Mouse (Mus musculus) stomach, embryonic 14.5 days (tissue): ENCODE measurements around the gene Inpp4b. TPM values are rescaled to one million over a fixed set of nuclear protein-coding genes. Genes with fewer than 3 reads are reported as not detected.
"Not testable (repeated sequence)": the region's sequence is repeated elsewhere in the genome, so short reads cannot be mapped to it uniquely, and the experiment has no call there.

Experiments used
- ATAC-seq: fragments of 200-750 bp; cut with Nextera tagmentation; 2 replicates; pipeline ENCODE4 v1.8.0; 2017; ENCODE audit warnings: low read depth, moderate TSS enrichment; ENCODE audit not compliant: insufficient number of reproducible peaks, insufficient read depth, low FRiP score
- H3K27ac ChIP-seq: fragments of 300-500 bp; sonication (generic); 2 replicates; pipeline ENCODE4 v1.5.1; 2014; ENCODE audit warnings: mild to moderate bottlenecking, low read length, moderate library complexity, mixed read lengths
- H3K27me3 ChIP-seq: fragments of 300-500 bp; sonication (generic); 2 replicates; pipeline ENCODE4 v1.6.1; 2014; ENCODE audit warnings: low read length, control low read depth, mixed read lengths; ENCODE audit not compliant: control insufficient read depth, insufficient read depth
- H3K36me3 ChIP-seq: fragments of 300-500 bp; sonication (generic); 2 replicates; pipeline ENCODE4 v1.6.1; 2014; ENCODE audit warnings: mild to moderate bottlenecking, control low read depth, low read length, moderate library complexity, mixed read lengths; ENCODE audit not compliant: control insufficient read depth, insufficient read depth
- H3K4me1 ChIP-seq: fragments of 300-500 bp; sonication (generic); 2 replicates; pipeline ENCODE4 v1.6.1; 2014; ENCODE audit warnings: low read length, control low read depth, mixed read lengths; ENCODE audit not compliant: control insufficient read depth, insufficient read depth
- H3K4me2 ChIP-seq: fragments of 300-500 bp; sonication (generic); replicated peaks from 2 replicates; pipeline ENCODE4 v1.6.1; 2014; ENCODE audit warnings: low read depth, low read length, control low read depth
- H3K4me3 ChIP-seq: fragments of 300-500 bp; sonication (generic); 2 replicates; pipeline ENCODE4 v1.5.1; 2014; ENCODE audit warnings: low read depth, low read length, control low read depth
- H3K9ac ChIP-seq: fragments of 300-500 bp; sonication (generic); replicated peaks from 2 replicates; pipeline ENCODE4 v1.6.1; 2014; ENCODE audit warnings: low read depth, mild to moderate bottlenecking, control low read depth, low read length, moderate library complexity, mixed read lengths
- H3K9me3 ChIP-seq: fragments of 300-500 bp; sonication (generic); 2 replicates; pipeline ENCODE4 v1.6.1; 2016; ENCODE audit warnings: low read depth, low read length, control low read depth; ENCODE audit not compliant: control insufficient read depth
- WGBS: fragments of 180-500 bp; shearing (Covaris S2); extraction: QIAGEN DNeasy Blood & Tissue Kit; methylation state at CpG from one replicate; pipeline ENCODE4 v1.1.7; 2014; 5-methylcytosine and 5-hydroxymethylcytosine counted together
- polyA plus RNA-seq: library from polyadenylated mRNA; unstranded; fragments of >200 nt; fragmentation: Nextera tagmentation; extraction: Ambion mirVana; gene quantifications from 2 replicates; pipeline ENCODE4 v1.2.1, GENCODE M21; 2014

The Inpp4b gene
- polyA plus RNA-seq, 1 experiment from 2014 or later, result 5.2 TPM

DNA sequence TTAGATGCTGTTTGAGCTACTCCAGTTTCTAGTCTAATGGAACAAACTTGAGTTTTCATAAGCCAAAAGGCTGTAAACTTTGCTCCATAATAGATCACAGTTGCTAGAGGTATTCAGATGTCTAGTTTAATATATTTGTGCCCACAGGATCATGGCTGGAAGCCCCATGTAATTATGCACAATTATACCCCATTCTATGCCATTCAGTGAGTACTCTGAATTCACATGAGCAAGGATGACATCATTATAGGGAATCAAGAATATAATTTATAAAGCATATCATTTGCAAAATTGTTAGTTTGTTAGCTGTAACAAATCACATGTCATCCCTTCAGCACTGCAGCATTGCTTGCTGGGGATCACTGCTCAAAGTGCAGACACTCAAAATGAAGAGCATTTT, 736.9 kb downstream of the Inpp4b start:
- H3K27me3 ChIP-seq, result no peaks in the 10 kb centered on the region
- no peak overlapping the region for H3K27ac ChIP-seq
- no peak overlapping the region for H3K4me3 ChIP-seq
- H3K4me2 ChIP-seq, result no peak overlapping the region
- H3K4me1 ChIP-seq, result no peaks in the 10 kb centered on the region
- H3K9ac ChIP-seq, result no peak overlapping the region
- H3K36me3 ChIP-seq, result no peaks in the 10 kb centered on the region
- H3K9me3 ChIP-seq, result no peaks in the 10 kb centered on the region
- no peak for ATAC-seq

DNA sequence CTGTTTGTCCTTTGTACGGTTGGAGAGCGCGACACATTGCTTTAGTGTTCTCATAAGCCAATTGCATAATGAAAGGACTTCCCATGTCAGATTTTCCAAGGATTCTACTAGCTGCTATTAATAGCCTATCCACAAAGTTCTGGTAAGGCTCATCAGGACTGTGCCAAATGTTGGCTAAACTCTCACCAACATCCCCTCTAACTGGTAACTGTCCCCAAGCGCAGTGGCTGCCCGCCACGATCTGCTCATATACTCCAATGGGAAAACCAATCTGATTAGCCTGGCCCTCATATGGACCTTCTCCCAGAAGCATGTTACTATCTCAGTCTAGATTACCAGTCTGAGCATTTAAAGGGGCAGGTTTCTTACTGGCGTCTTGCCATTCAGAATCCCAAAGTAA, 744.3 kb downstream of the Inpp4b start:
- not testable (repeated sequence) for H3K9ac ChIP-seq, H3K9me3 ChIP-seq, H3K27me3 ChIP-seq, H3K4me1 ChIP-seq, H3K4me3 ChIP-seq, H3K36me3 ChIP-seq, H3K4me2 ChIP-seq, ATAC-seq, H3K27ac ChIP-seq
- 94% methylated on average over 7 of the region's 7 CpGs for WGBS

DNA sequence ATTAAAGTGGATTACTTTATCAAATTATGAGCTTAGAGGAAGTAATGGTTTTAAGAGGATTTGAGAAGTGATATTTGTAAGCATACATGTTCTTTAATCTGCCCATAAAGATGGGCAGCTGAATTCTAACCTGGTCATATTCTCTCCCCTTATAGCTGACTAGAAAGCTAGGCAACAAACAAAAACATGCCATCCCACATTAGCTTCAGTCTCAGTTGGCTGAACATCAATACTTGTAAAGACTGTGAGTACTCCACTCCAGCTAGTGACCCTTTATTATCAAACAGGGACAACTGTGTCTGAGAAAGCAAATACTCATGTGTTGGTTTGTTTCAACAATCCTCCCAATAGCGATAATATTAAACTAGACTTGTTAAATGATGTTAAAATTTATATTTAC, 748.5 kb downstream of the Inpp4b start:
- Histone ChIP-seq H3K27ac (no peak overlapping the region), H3K9ac (no peak overlapping the region), H3K4me3 (no peak overlapping the region), H3K36me3 (no peaks in the 10 kb centered on the region), H3K27me3 (no peaks in the 10 kb centered on the region), H3K4me2 (no peak overlapping the region), H3K9me3 (no peaks in the 10 kb centered on the region), H3K4me1 (no peaks in the 10 kb centered on the region)
- 86% methylated on average over 1 of the region's 1 CpGs for WGBS
- no peak for ATAC-seq

DNA sequence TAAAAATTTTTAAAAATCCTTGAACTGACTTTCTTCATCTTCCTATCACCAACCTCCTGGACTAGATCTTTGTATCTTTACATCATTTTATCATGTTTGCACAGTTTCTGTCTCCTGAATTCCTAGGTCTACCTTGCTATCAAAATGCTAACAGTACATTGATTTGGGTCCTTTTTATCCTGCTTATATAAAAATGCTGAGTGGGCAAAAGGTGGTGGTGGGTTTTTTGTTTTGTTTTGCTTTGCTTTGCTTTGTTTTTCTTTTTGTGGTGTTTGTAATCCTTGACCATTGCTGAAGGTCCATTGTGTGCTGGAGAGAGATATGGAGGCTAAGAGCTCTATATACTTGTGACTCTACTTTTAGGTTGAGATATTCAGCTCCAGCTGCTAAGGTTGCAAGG, 750.9 kb downstream of the Inpp4b start:
- Histone ChIP-seq H3K4me2 (no peak overlapping the region), H3K9me3 (no peaks in the 10 kb centered on the region), H3K9ac (no peak overlapping the region), H3K27ac (no peak overlapping the region), H3K36me3 (no peaks in the 10 kb centered on the region), H3K4me3 (no peak overlapping the region), H3K4me1 (no peaks in the 10 kb centered on the region), H3K27me3 (no peaks in the 10 kb centered on the region)
- ATAC-seq, result no peak

DNA sequence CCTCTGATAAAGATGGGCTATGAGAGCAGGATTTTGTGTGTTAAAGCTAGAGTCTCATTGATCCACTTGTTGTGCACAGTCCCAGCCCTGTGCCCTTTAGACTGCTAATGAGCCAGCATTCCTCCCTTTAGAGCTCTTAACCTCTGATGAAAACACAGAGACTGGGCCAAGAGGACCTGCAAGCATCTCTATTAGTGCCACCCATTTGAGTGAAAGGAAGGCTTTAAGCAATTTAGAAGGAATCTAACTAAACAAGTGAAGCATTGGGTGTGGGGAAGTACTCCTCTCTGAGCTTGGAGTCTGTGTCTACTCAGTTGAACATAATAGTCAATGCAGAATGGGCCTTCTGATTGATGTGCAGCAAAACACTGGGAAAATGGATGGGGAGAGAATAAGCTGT, 762.2 kb downstream of the Inpp4b start:
- no peaks in the 10 kb centered on the region for H3K9me3 ChIP-seq
- no peak for ATAC-seq

DNA sequence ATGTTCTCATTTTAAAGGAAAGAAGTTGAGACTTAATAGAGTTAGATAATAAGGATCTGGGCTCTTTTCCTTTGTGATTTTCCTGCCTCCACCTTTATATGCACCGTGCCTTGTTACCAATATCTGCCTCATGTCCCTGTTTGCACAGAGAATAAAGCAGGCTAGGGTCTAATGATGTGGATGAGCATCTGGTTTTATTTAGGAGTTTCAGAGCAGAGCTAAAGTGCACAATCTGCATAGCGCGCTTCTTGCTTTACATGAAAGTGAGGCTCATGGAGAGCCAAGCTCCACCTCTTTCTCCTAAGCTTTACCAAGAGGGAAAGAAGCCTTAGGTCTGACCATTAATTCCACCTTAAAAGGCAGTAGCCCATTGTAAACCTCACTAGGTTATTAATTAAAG, 763.8 kb downstream of the Inpp4b start:
- no peak overlapping the region for H3K9ac ChIP-seq
- no peak overlapping the region for H3K4me2 ChIP-seq
- no peaks in the 10 kb centered on the region for H3K36me3 ChIP-seq
- H3K9me3 ChIP-seq, result no peaks in the 10 kb centered on the region
- H3K27ac ChIP-seq, result no peak overlapping the region
- WGBS, result 87% methylated on average over 3 of the region's 3 CpGs
- H3K27me3 ChIP-seq, result no peaks in the 10 kb centered on the region
- no peaks in the 10 kb centered on the region for H3K4me1 ChIP-seq
- H3K4me3 ChIP-seq, result no peak overlapping the region
- no peak for ATAC-seq

More for the DNA sequence above, 762.2 kb downstream of the Inpp4b start:
- H3K36me3 ChIP-seq, result no peaks in the 10 kb centered on the region
- H3K27me3 ChIP-seq, result no peaks in the 10 kb centered on the region
- no peak overlapping the region for H3K9ac ChIP-seq
- H3K27ac ChIP-seq, result no peak overlapping the region
- H3K4me2 ChIP-seq, result no peak overlapping the region
- H3K4me1 ChIP-seq, result no peaks in the 10 kb centered on the region
- no peak overlapping the region for H3K4me3 ChIP-seq

DNA sequence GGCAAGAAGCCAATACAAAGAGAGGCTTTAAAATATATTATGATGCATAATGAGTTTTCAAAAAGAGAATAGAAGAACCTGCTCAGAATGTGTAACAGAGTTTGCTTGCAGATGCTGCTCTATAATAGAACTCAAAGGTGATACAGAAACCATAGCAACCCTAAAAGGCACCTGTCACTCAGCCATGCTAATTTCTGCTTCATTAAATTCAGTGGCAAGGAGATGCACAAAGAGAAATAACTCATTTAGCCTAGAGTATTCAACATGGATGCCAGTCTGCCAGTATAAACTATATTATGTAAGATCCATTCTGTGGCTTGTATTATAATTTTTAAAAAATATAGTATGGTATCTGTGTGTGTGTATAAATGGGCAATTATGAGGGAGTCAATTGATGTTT, 807.9 kb downstream of the Inpp4b start:
- no peak overlapping the region for H3K9ac ChIP-seq
- H3K4me1 ChIP-seq, result no peaks in the 10 kb centered on the region
- no peaks in the 10 kb centered on the region for H3K36me3 ChIP-seq
- ATAC-seq, result no peak
- no peaks in the 10 kb centered on the region; the same call in 1 of the 2 replicates for H3K9me3 ChIP-seq
- no peak overlapping the region for H3K4me2 ChIP-seq
- no peak overlapping the region for H3K4me3 ChIP-seq
- no peak overlapping the region for H3K27ac ChIP-seq
- no peaks in the 10 kb centered on the region for H3K27me3 ChIP-seq

DNA sequence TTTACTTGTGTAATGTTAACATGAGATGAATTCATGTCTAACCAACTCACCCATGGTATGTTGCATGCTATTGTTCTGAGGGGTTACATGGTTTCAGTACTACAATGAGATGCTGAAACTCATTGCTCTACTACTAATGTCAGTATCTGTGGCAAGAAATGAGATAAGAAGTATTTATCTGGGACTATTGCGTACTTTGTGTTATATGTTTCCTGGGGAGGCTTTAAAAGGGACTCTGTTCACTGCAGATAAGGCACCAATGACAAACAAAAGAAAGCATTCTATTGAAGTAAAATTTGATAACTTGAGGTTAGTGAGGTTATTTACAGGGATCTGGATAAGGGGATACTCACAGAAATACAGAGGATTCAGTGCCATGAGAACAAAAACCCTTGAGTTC, 815.6 kb downstream of the Inpp4b start:
- no peak overlapping the region for H3K9ac ChIP-seq
- no peaks in the 10 kb centered on the region for H3K4me1 ChIP-seq
- H3K27me3 ChIP-seq, result no peaks in the 10 kb centered on the region
- WGBS, result 60% methylated on average over 1 of the region's 1 CpGs
- no peaks in the 10 kb centered on the region; the same call in 1 of the 2 replicates for H3K9me3 ChIP-seq
- no peak overlapping the region for H3K4me3 ChIP-seq
- no peak overlapping the region for H3K27ac ChIP-seq
- ATAC-seq, result no peak
- H3K4me2 ChIP-seq, result no peak overlapping the region
- no peaks in the 10 kb centered on the region for H3K36me3 ChIP-seq
